Mouse (Mus musculus): ENCODE results near the gene Adcy2. TPM values are rescaled to one million over a fixed set of nuclear protein-coding genes. Genes with fewer than 3 reads are reported as not detected.
A peak's percentile ranks its signal among the peaks of the same experiment; 100 is the strongest.

Adcy2 gene
- polyA plus RNA-seq, 1 experiment from 2014 or later = 3.2 TPM

- no peaks in the 10 kb centered on the region for H3K4me1 ChIP-seq (ENCODE audit: control insufficient read depth, insufficient read depth, low read length)
These were observed 396.3 kb downstream of the Adcy2 start for GRCm38 (mm10) chr13:68603085-68603484.

DNA sequence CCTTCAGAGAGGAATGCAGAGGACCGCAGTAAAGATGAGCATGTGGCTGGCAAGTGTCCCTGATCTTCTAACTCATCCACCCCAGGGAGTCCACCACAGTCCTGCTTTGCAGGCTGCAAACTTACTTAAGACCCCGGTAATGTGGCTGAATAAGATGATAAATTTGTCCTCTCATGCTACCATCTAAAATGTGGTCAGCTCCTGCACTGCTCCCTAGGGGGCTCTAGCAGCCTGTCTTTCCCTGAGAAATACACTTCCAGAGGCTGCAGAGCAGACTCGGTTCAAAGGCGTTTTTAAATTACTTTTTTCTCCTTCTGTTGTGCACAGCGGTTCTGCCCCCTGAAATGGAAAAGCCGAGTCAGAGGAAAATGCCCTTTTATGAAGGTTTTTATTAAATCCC is 398.2 kb downstream of the Adcy2 start:
- H3K4me3 ChIP-seq (ENCODE audit: low read depth, low read length) = no peak overlapping the region
- WGBS = 13% methylated on average over 6 of the region's 6 CpGs
- no peaks in the 10 kb centered on the region for H3K9me3 ChIP-seq (replicated peaks; ENCODE audit: control insufficient read depth, low read length)
- no peak overlapping the region for H3K4me2 ChIP-seq (ENCODE audit: low read length)
- no peak overlapping the region for H3K27ac ChIP-seq (ENCODE audit: low read depth, low read length)
- DNase-seq (ENCODE audit: low spot score) (peak; percentile 71), ATAC-seq (peak; percentile 58)
- H3K27me3 ChIP-seq (replicated peaks; ENCODE audit: control insufficient read depth, insufficient read depth, low read length) = no peaks in the 10 kb centered on the region
- no peaks in the 10 kb centered on the region for H3K36me3 ChIP-seq (ENCODE audit: control insufficient read depth, insufficient read depth, low read length)
- H3K9ac ChIP-seq (ENCODE audit: low read length) = no peak overlapping the region
- H3K4me1 ChIP-seq (ENCODE audit: control insufficient read depth, insufficient read depth, low read length) = no peaks in the 10 kb centered on the region

More at GRCm38 (mm10) chr13:68603085-68603484, 396.3 kb downstream of the Adcy2 start:
- WGBS = 84% methylated on average over 6 of the region's 6 CpGs
- H3K27ac ChIP-seq (ENCODE audit: low read depth, low read length) = no peak overlapping the region
- no peak overlapping the region for H3K4me3 ChIP-seq (ENCODE audit: low read depth, low read length)
- no peak for DNase-seq (ENCODE audit: low spot score)
- H3K9ac ChIP-seq (ENCODE audit: low read length) = no peak overlapping the region
- H3K36me3 ChIP-seq (ENCODE audit: control insufficient read depth, insufficient read depth, low read length) = no peaks in the 10 kb centered on the region
- no peak overlapping the region for H3K4me2 ChIP-seq (ENCODE audit: low read length)
- H3K9me3 ChIP-seq (replicated peaks; ENCODE audit: control insufficient read depth, low read length) = no peaks in the 10 kb centered on the region
- no peaks in the 10 kb centered on the region for H3K27me3 ChIP-seq (replicated peaks; ENCODE audit: control insufficient read depth, insufficient read depth, low read length)
- ATAC-seq = no peak

- Histone ChIP-seq H3K4me3 (ENCODE audit: low read depth, low read length) (no peak overlapping the region), H3K27ac (ENCODE audit: low read depth, low read length) (no peak overlapping the region), H3K9me3 (replicated peaks; ENCODE audit: control insufficient read depth, low read length) (no peaks in the 10 kb centered on the region), H3K36me3 (ENCODE audit: control insufficient read depth, insufficient read depth, low read length) (no peaks in the 10 kb centered on the region), H3K4me1 (ENCODE audit: control insufficient read depth, insufficient read depth, low read length) (no peaks in the 10 kb centered on the region), H3K4me2 (ENCODE audit: low read length) (no peak overlapping the region), H3K27me3 (replicated peaks; ENCODE audit: control insufficient read depth, insufficient read depth, low read length) (no peaks in the 10 kb centered on the region), H3K9ac (ENCODE audit: low read length) (no peak overlapping the region)
- no peak for DNase-seq (ENCODE audit: low spot score)
- no peak for ATAC-seq
These were observed 400.4 kb downstream of the Adcy2 start for GRCm38 (mm10) chr13:68598953-68599352.

DNA sequence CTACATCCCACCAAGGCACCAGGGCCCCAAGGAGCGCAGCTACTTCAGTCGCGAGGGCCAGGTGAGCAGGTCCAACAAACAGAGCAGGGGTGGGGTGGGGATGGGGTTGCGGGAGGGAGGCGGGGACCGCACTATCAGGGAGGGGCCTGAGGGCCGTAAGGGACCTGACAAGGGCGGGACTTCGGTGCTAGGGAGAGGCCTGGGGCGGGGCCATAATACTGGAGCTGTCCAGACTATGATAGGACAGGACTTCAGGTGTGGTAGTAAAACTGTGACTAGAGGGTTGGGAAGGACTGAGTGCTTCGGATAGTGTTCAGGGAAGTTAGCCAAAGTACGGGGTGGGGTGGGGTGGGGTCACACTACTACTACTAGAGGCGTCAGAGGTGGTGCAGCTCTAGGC is 401.7 kb downstream of the Adcy2 start:
- ATAC-seq (0 out of 2 replicates have a peak, but pooled peaks have one; percentile 40), DNase-seq (ENCODE audit: low spot score) (no peak)
- WGBS = 14% methylated on average over 13 of the region's 13 CpGs
- H3K9me3 ChIP-seq (replicated peaks; ENCODE audit: control insufficient read depth, low read length) = no peaks in the 10 kb centered on the region
- H3K4me3 ChIP-seq (ENCODE audit: low read depth, low read length) = peak overlapping the region; percentile 16
- H3K4me2 ChIP-seq (ENCODE audit: low read length) = peak overlapping the region; percentile 41
- peaks cover 6% of the 10 kb centered on the region for H3K36me3 ChIP-seq (ENCODE audit: control insufficient read depth, insufficient read depth, low read length)
- peak overlapping the region; percentile 40; the same call in 1 of the 2 replicates for H3K9ac ChIP-seq (ENCODE audit: low read length)
- no peak overlapping the region for H3K27ac ChIP-seq (ENCODE audit: low read depth, low read length)
- H3K27me3 ChIP-seq (replicated peaks; ENCODE audit: control insufficient read depth, insufficient read depth, low read length) = no peaks in the 10 kb centered on the region
- no peaks in the 10 kb centered on the region for H3K4me1 ChIP-seq (ENCODE audit: control insufficient read depth, insufficient read depth, low read length)

- H3K9ac ChIP-seq (ENCODE audit: low read length) = peak within 1 kb of the TSS; percentile 40; the same call in 1 of the 2 replicates
These were observed 402.1 kb downstream of the Adcy2 start, which contains the start of gene 1700001L19Rik for GRCm38 (mm10) chr13:68597199-68597598. TSS of gene 1700001L19Rik (plus strand) at chr13:68597421.

GRCm38 (mm10) chr13:68593797-68594196 is 405.5 kb downstream of the Adcy2 start:
- ATAC-seq = no peak
- peak; percentile 58 for DNase-seq (ENCODE audit: low spot score)

More at GRCm38 (mm10) chr13:68597199-68597598, 402.1 kb downstream of the Adcy2 start, which contains the start of gene 1700001L19Rik:
- Histone ChIP-seq H3K36me3 (ENCODE audit: control insufficient read depth, insufficient read depth, low read length) (peaks cover 10% of the 10 kb centered on the region), H3K4me2 (ENCODE audit: low read length) (peak within 1 kb of the TSS; percentile 41), H3K4me1 (ENCODE audit: control insufficient read depth, insufficient read depth, low read length) (no peaks in the 10 kb centered on the region), H3K4me3 (ENCODE audit: low read depth, low read length) (peak within 1 kb of the TSS; percentile 16), H3K27me3 (replicated peaks; ENCODE audit: control insufficient read depth, insufficient read depth, low read length) (no peaks in the 10 kb centered on the region), H3K27ac (ENCODE audit: low read depth, low read length) (no peak within 1 kb of the TSS), H3K9me3 (replicated peaks; ENCODE audit: control insufficient read depth, low read length) (no peaks in the 10 kb centered on the region)
- ATAC-seq (no peak), DNase-seq (ENCODE audit: low spot score) (no peak)
- 3% methylated on average over 10 of the region's 10 CpGs for WGBS

DNA sequence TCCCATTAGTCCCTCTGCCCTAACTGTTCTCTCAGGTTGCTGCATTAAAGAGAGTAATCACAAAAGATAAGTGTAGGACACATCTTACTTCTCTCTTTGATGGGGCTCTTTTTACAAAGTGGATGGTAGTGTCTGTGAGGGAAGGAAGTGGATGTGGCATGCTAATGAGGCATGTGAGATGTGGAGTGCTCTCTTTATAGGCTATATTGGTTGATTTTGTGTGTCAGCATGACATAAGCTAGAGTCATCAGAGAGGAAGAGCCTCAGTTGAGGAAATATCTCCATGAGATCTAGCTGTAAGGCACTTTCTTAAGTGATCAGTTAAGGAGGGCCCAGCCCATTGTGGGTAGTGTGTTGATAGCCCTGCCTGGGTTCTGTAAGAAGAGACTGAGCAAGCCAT is 411.0 kb downstream of the Adcy2 start:
- Histone ChIP-seq H3K4me2 (ENCODE audit: low read length) (no peak overlapping the region), H3K36me3 (ENCODE audit: control insufficient read depth, insufficient read depth, low read length) (peaks cover 85% of the 10 kb centered on the region), H3K9ac (ENCODE audit: low read length) (no peak overlapping the region), H3K27ac (ENCODE audit: low read depth, low read length) (no peak overlapping the region), H3K9me3 (replicated peaks; ENCODE audit: control insufficient read depth, low read length) (no peaks in the 10 kb centered on the region), H3K4me3 (ENCODE audit: low read depth, low read length) (no peak overlapping the region), H3K4me1 (ENCODE audit: control insufficient read depth, insufficient read depth, low read length) (no peaks in the 10 kb centered on the region; the same call in 1 of the 2 replicates), H3K27me3 (replicated peaks; ENCODE audit: control insufficient read depth, insufficient read depth, low read length) (no peaks in the 10 kb centered on the region)
- no peak for DNase-seq (ENCODE audit: low spot score)
- no peak for ATAC-seq

More at GRCm38 (mm10) chr13:68593797-68594196, 405.5 kb downstream of the Adcy2 start:
- Histone ChIP-seq H3K27me3 (replicated peaks; ENCODE audit: control insufficient read depth, insufficient read depth, low read length) (no peaks in the 10 kb centered on the region), H3K4me2 (ENCODE audit: low read length) (no peak overlapping the region), H3K4me1 (ENCODE audit: control insufficient read depth, insufficient read depth, low read length) (no peaks in the 10 kb centered on the region), H3K9me3 (replicated peaks; ENCODE audit: control insufficient read depth, low read length) (no peaks in the 10 kb centered on the region), H3K4me3 (ENCODE audit: low read depth, low read length) (no peak overlapping the region), H3K9ac (ENCODE audit: low read length) (no peak overlapping the region), H3K36me3 (ENCODE audit: control insufficient read depth, insufficient read depth, low read length) (peaks cover 43% of the 10 kb centered on the region), H3K27ac (ENCODE audit: low read depth, low read length) (no peak overlapping the region)
- WGBS = 84% methylated on average over 1 of the region's 1 CpGs

DNA sequence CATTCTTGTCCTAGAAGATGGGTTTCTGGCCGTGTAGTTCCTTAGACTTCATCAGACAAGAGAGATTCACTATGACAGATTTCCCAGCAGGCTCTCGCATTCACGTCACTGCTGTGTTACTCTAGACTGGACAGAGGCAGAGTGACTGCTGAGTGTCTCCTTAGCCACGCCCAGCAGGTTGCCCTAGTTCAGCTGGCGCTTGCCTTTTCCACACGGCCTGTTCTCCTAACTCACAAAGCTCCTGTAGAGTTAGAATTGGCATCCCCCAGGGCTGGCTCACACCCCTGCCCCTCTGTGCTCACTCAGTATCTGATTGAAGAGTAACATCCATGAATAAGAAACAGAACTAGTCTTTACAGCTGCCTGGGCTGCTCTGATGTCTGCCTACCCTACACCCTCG is 413.9 kb downstream of the Adcy2 start:
- Histone ChIP-seq H3K4me1 (ENCODE audit: control insufficient read depth, insufficient read depth, low read length) (peaks cover 9% of the 10 kb centered on the region), H3K4me2 (ENCODE audit: low read length) (no peak overlapping the region), H3K27ac (ENCODE audit: low read depth, low read length) (no peak overlapping the region), H3K9ac (ENCODE audit: low read length) (no peak overlapping the region), H3K36me3 (ENCODE audit: control insufficient read depth, insufficient read depth, low read length) (peaks cover 58% of the 10 kb centered on the region), H3K4me3 (ENCODE audit: low read depth, low read length) (no peak overlapping the region), H3K27me3 (replicated peaks; ENCODE audit: control insufficient read depth, insufficient read depth, low read length) (no peaks in the 10 kb centered on the region), H3K9me3 (replicated peaks; ENCODE audit: control insufficient read depth, low read length) (no peaks in the 10 kb centered on the region)
- no peak for DNase-seq (ENCODE audit: low spot score)
- ATAC-seq = no peak
- WGBS = 84% methylated on average over 7 of the region's 7 CpGs

GRCm38 (mm10) chr13:68583961-68584360 is 415.4 kb downstream of the Adcy2 start:
- WGBS = 93% methylated on average over 11 of the region's 11 CpGs

More at GRCm38 (mm10) chr13:68583961-68584360, 415.4 kb downstream of the Adcy2 start:
- no peaks in the 10 kb centered on the region for H3K9me3 ChIP-seq (replicated peaks; ENCODE audit: control insufficient read depth, low read length)
- H3K36me3 ChIP-seq (ENCODE audit: control insufficient read depth, insufficient read depth, low read length) = peaks cover 45% of the 10 kb centered on the region
- DNase-seq (ENCODE audit: low spot score) = no peak
- H3K27me3 ChIP-seq (replicated peaks; ENCODE audit: control insufficient read depth, insufficient read depth, low read length) = no peaks in the 10 kb centered on the region
- no peak overlapping the region for H3K4me3 ChIP-seq (ENCODE audit: low read depth, low read length)
- no peak overlapping the region for H3K9ac ChIP-seq (ENCODE audit: low read length)
- H3K27ac ChIP-seq (ENCODE audit: low read depth, low read length) = no peak overlapping the region
- peaks cover 9% of the 10 kb centered on the region for H3K4me1 ChIP-seq (ENCODE audit: control insufficient read depth, insufficient read depth, low read length)
- H3K4me2 ChIP-seq (ENCODE audit: low read length) = no peak overlapping the region
- ATAC-seq = no peak

Data from forebrain, embryonic 14.5 days (tissue).